Mouse (Mus musculus): ENCODE data around the gene Isoc2b. TPM values are rescaled to one million over a fixed set of nuclear protein-coding genes. Genes with fewer than 3 reads are reported as not detected.
A peak's percentile ranks its signal among the peaks of the same experiment; 100 is the strongest.
"Not testable (repeated sequence)": the region's sequence is repeated elsewhere in the genome, so short reads cannot be mapped to it uniquely, and the experiment has no call there.

Gene Isoc2b
- polyA plus RNA-seq, 1 experiment from 2014 or later, result 2.6 TPM

GRCm38 (mm10) chr7:4816559-4816958 is 53.5 kb downstream of the Isoc2b start:
- no peaks in the 10 kb centered on the region for H3K36me3 ChIP-seq (replicated peaks)
- peaks cover 5% of the 10 kb centered on the region for H3K4me1 ChIP-seq
- DNase-seq (ENCODE audit: low spot score), result no peak
- no peaks in the 10 kb centered on the region for H3K27me3 ChIP-seq (replicated peaks; ENCODE audit: low read depth, poor library complexity, severe bottlenecking)
- H3K27ac ChIP-seq (replicated peaks), result no peak overlapping the region
- H3K9me3 ChIP-seq, result no peaks in the 10 kb centered on the region
- H3K4me3 ChIP-seq, result no peak overlapping the region

GRCm38 (mm10) chr7:4813105-4813791 is 56.8 kb downstream of the Isoc2b start:
- Histone ChIP-seq H3K27me3 (replicated peaks; ENCODE audit: low read depth, poor library complexity, severe bottlenecking) (no peaks in the 10 kb centered on the region), H3K4me3 (peak overlapping the region; percentile 97), H3K36me3 (replicated peaks) (peaks cover 31% of the 10 kb centered on the region), H3K27ac (replicated peaks) (peak overlapping the region; percentile 98), H3K4me1 (peaks cover 29% of the 10 kb centered on the region), H3K9me3 (no peaks in the 10 kb centered on the region)
- 23% methylated on average over 8 of the region's 8 CpGs for WGBS
- no peak for DNase-seq (ENCODE audit: low spot score)

- H3K36me3 ChIP-seq (replicated peaks), result peaks cover 36% of the 10 kb centered on the region
- peak; percentile 99 for DNase-seq (ENCODE audit: low spot score)
- H3K4me1 ChIP-seq, result peaks cover 29% of the 10 kb centered on the region
- H3K4me3 ChIP-seq, result peak within 1 kb of the TSS; percentile 97
- no peaks in the 10 kb centered on the region for H3K27me3 ChIP-seq (replicated peaks; ENCODE audit: low read depth, poor library complexity, severe bottlenecking)
- H3K9me3 ChIP-seq, result no peaks in the 10 kb centered on the region
- peak within 1 kb of the TSS; percentile 98 for H3K27ac ChIP-seq (replicated peaks)
- under 1% methylated on average over 62 of the region's 62 CpGs for WGBS
Observed at GRCm38 (mm10) chr7:4812303-4813104, 57.6 kb downstream of the Isoc2b start, which contains the start of gene Ube2s. TSS of gene Ube2s (minus strand) at chr7:4812590.

- Histone ChIP-seq H3K4me1 (peaks cover 29% of the 10 kb centered on the region), H3K4me3 (peak overlapping the region; percentile 97), H3K36me3 (replicated peaks) (peaks cover 43% of the 10 kb centered on the region), H3K27ac (replicated peaks) (peak overlapping the region; percentile 98), H3K9me3 (no peaks in the 10 kb centered on the region), H3K27me3 (replicated peaks; ENCODE audit: low read depth, poor library complexity, severe bottlenecking) (no peaks in the 10 kb centered on the region)
- 2% methylated on average over 36 of the region's 36 CpGs for WGBS
- peak; percentile 62 for DNase-seq (ENCODE audit: low spot score)
Observed at GRCm38 (mm10) chr7:4811842-4812302, 58.2 kb downstream of the Isoc2b start.

GRCm38 (mm10) chr7:4811131-4811530 is 58.9 kb downstream of the Isoc2b start:
- WGBS, result 44% methylated on average over 10 of the region's 10 CpGs
- H3K4me3 ChIP-seq, result peak overlapping the region; percentile 97
- H3K9me3 ChIP-seq; DNase-seq (ENCODE audit: low spot score); H3K27me3 ChIP-seq (replicated peaks; ENCODE audit: low read depth, poor library complexity, severe bottlenecking): not testable (repeated sequence)
- peaks cover 50% of the 10 kb centered on the region for H3K36me3 ChIP-seq (replicated peaks)
- peak overlapping the region; percentile 98 for H3K27ac ChIP-seq (replicated peaks)
- peaks cover 29% of the 10 kb centered on the region for H3K4me1 ChIP-seq

- Histone ChIP-seq H3K27me3 (replicated peaks; ENCODE audit: low read depth, poor library complexity, severe bottlenecking) (no peaks in the 10 kb centered on the region), H3K9me3 (no peaks in the 10 kb centered on the region), H3K4me1 (peaks cover 24% of the 10 kb centered on the region), H3K36me3 (replicated peaks) (peaks cover 75% of the 10 kb centered on the region), H3K4me3 (no peak overlapping the region), H3K27ac (replicated peaks) (no peak overlapping the region)
- 95% methylated on average over 7 of the region's 7 CpGs for WGBS
- no peak for DNase-seq (ENCODE audit: low spot score)
Observed at GRCm38 (mm10) chr7:4806716-4807115, 63.3 kb downstream of the Isoc2b start.

- H3K4me3 ChIP-seq, result no peak overlapping the region
- H3K9me3 ChIP-seq, result no peaks in the 10 kb centered on the region
- no peaks in the 10 kb centered on the region for H3K27me3 ChIP-seq (replicated peaks; ENCODE audit: low read depth, poor library complexity, severe bottlenecking)
Observed at GRCm38 (mm10) chr7:4802247-4802646, 67.8 kb downstream of the Isoc2b start.

GRCm38 (mm10) chr7:4795767-4796433 is 74.2 kb downstream of the Isoc2b start:
- DNase-seq (ENCODE audit: low spot score), result no peak
- Histone ChIP-seq H3K36me3 (replicated peaks) (peaks cover 51% of the 10 kb centered on the region), H3K4me3 (no peak overlapping the region), H3K9me3 (no peaks in the 10 kb centered on the region), H3K27ac (replicated peaks) (no peak overlapping the region), H3K4me1 (peaks cover 14% of the 10 kb centered on the region), H3K27me3 (replicated peaks; ENCODE audit: low read depth, poor library complexity, severe bottlenecking) (no peaks in the 10 kb centered on the region)
- WGBS, result 75% methylated on average over 7 of the region's 7 CpGs

More at GRCm38 (mm10) chr7:4802247-4802646, 67.8 kb downstream of the Isoc2b start:
- Histone ChIP-seq H3K27ac (replicated peaks) (no peak overlapping the region), H3K36me3 (replicated peaks) (peaks cover 49% of the 10 kb centered on the region), H3K4me1 (no peaks in the 10 kb centered on the region)
- DNase-seq (ENCODE audit: low spot score), result no peak

Other genes starting within 250 kb of the Isoc2b start
- 1.9 and 2.1 TPM in 2 replicates for gene Tmem86b, start 238.8 kb downstream of the Isoc2b start, polyA plus RNA-seq (2016; fragmentation: Nextera tagmentation; extraction: Ambion mirVana)
- gene Ppp6r1, start 211.2 kb downstream of the Isoc2b start, polyA plus RNA-seq (2016; fragmentation: Nextera tagmentation; extraction: Ambion mirVana), result 9.3 and 11.0 TPM in 2 replicates
- 131 and 136 TPM in 2 replicates for gene Hspbp1, start 185.2 kb downstream of the Isoc2b start, polyA plus RNA-seq (2016; fragmentation: Nextera tagmentation; extraction: Ambion mirVana)
- gene Brsk1, start 179.7 kb downstream of the Isoc2b start, polyA plus RNA-seq (2016; fragmentation: Nextera tagmentation; extraction: Ambion mirVana), result 2.0 and 2.2 TPM in 2 replicates
- 0.14 and 0.20 TPM in 2 replicates for gene Tmem150b, start 145.0 kb downstream of the Isoc2b start, polyA plus RNA-seq (2016; fragmentation: Nextera tagmentation; extraction: Ambion mirVana)
- gene Kmt5c, start 130.1 kb downstream of the Isoc2b start, polyA plus RNA-seq (2016; fragmentation: Nextera tagmentation; extraction: Ambion mirVana), result 102 and 103 TPM in 2 replicates
- gene Cox6b2, start 117.2 kb downstream of the Isoc2b start, polyA plus RNA-seq (2016; fragmentation: Nextera tagmentation; extraction: Ambion mirVana), result 42.5 and 46.0 TPM in 2 replicates
- not detected in 2 replicates for gene Fam71e2, start 99.0 kb downstream of the Isoc2b start, polyA plus RNA-seq (2016; fragmentation: Nextera tagmentation; extraction: Ambion mirVana)
- 0.15 and 0.19 TPM in 2 replicates for gene Il11, start 87.4 kb downstream of the Isoc2b start, polyA plus RNA-seq (2016; fragmentation: Nextera tagmentation; extraction: Ambion mirVana)
- gene Tmem190, start 87.3 kb downstream of the Isoc2b start, polyA plus RNA-seq (2016; fragmentation: Nextera tagmentation; extraction: Ambion mirVana), result not detected in 2 replicates
- 4.1 and 4.2 TPM in 2 replicates for gene Tmem238, start 80.6 kb downstream of the Isoc2b start, polyA plus RNA-seq (2016; fragmentation: Nextera tagmentation; extraction: Ambion mirVana)
- 386 and 403 TPM in 2 replicates for gene Rpl28, start 77.4 kb downstream of the Isoc2b start, polyA plus RNA-seq (2016; fragmentation: Nextera tagmentation; extraction: Ambion mirVana)
- 422 and 438 TPM in 2 replicates for gene Ube2s, start 57.7 kb downstream of the Isoc2b start, polyA plus RNA-seq (2016; fragmentation: Nextera tagmentation; extraction: Ambion mirVana)
- gene Shisa7, start 25.6 kb downstream of the Isoc2b start, polyA plus RNA-seq (2016; fragmentation: Nextera tagmentation; extraction: Ambion mirVana), result 0.23 and 0.35 TPM in 2 replicates
- 0.68 and 0.86 TPM in 2 replicates for gene Isoc2a, start 6.9 kb upstream of the Isoc2b start, polyA plus RNA-seq (2016; fragmentation: Nextera tagmentation; extraction: Ambion mirVana)
- gene Gm36210, start 36.3 kb upstream of the Isoc2b start, polyA plus RNA-seq (2016; fragmentation: Nextera tagmentation; extraction: Ambion mirVana), result 0.22 TPM in 1 of 2 replicates, not detected in the other
- 4.5 and 4.6 TPM in 2 replicates for gene Zfp628, start 45.0 kb upstream of the Isoc2b start, polyA plus RNA-seq (2016; fragmentation: Nextera tagmentation; extraction: Ambion mirVana)
- 4.9 and 5.3 TPM in 2 replicates for gene Nat14, start 51.8 kb upstream of the Isoc2b start, polyA plus RNA-seq (2016; fragmentation: Nextera tagmentation; extraction: Ambion mirVana)
- 1.4 and 1.7 TPM in 2 replicates for gene Ssc5d, start 55.5 kb upstream of the Isoc2b start, polyA plus RNA-seq (2016; fragmentation: Nextera tagmentation; extraction: Ambion mirVana)
- gene Sbk2, start 94.1 kb upstream of the Isoc2b start, polyA plus RNA-seq (2016; fragmentation: Nextera tagmentation; extraction: Ambion mirVana), result 0.09 TPM in 1 of 2 replicates, not detected in the other
- gene Sbk3, start 100.9 kb upstream of the Isoc2b start, polyA plus RNA-seq (2016; fragmentation: Nextera tagmentation; extraction: Ambion mirVana), result 0.05 TPM in 1 of 2 replicates, not detected in the other
- 24.8 and 29.3 TPM in 2 replicates for gene Zfp579, start 125.9 kb upstream of the Isoc2b start, polyA plus RNA-seq (2016; fragmentation: Nextera tagmentation; extraction: Ambion mirVana)
- 7.8 and 8.0 TPM in 2 replicates for gene Zfp524, start 144.2 kb upstream of the Isoc2b start, polyA plus RNA-seq (2016; fragmentation: Nextera tagmentation; extraction: Ambion mirVana)
- gene Fiz1, start 144.4 kb upstream of the Isoc2b start, polyA plus RNA-seq (2016; fragmentation: Nextera tagmentation; extraction: Ambion mirVana), result 55.6 and 56.5 TPM in 2 replicates
- 0.38 and 1.3 TPM in 2 replicates for gene Gm44973, start 145.2 kb upstream of the Isoc2b start, polyA plus RNA-seq (2016; fragmentation: Nextera tagmentation; extraction: Ambion mirVana)
- 6.1 and 6.6 TPM in 2 replicates for gene Zfp865, start 150.1 kb upstream of the Isoc2b start, polyA plus RNA-seq (2016; fragmentation: Nextera tagmentation; extraction: Ambion mirVana)
- 7.9 and 8.0 TPM in 2 replicates for gene Ccdc106, start 150.3 kb upstream of the Isoc2b start, polyA plus RNA-seq (2016; fragmentation: Nextera tagmentation; extraction: Ambion mirVana)
- not detected in 2 replicates for gene 4632433K11Rik, start 163.9 kb upstream of the Isoc2b start, polyA plus RNA-seq (2016; fragmentation: Nextera tagmentation; extraction: Ambion mirVana)
- gene Zfp784, start 168.2 kb upstream of the Isoc2b start, polyA plus RNA-seq (2016; fragmentation: Nextera tagmentation; extraction: Ambion mirVana), result 2.7 and 2.8 TPM in 2 replicates
- 29.8 and 33.9 TPM in 2 replicates for gene Zfp580, start 181.3 kb upstream of the Isoc2b start, polyA plus RNA-seq (2016; fragmentation: Nextera tagmentation; extraction: Ambion mirVana)
- gene U2af2, start 191.9 kb upstream of the Isoc2b start, polyA plus RNA-seq (2016; fragmentation: Nextera tagmentation; extraction: Ambion mirVana), result 182 and 189 TPM in 2 replicates
- 56.7 and 58.8 TPM in 2 replicates for gene Epn1, start 210.0 kb upstream of the Isoc2b start, polyA plus RNA-seq (2016; fragmentation: Nextera tagmentation; extraction: Ambion mirVana)
- gene Rfpl4, start 246.7 kb upstream of the Isoc2b start, polyA plus RNA-seq (2016; fragmentation: Nextera tagmentation; extraction: Ambion mirVana), result not detected in 2 replicates

All from embryonic facial prominence, embryonic 10.5 days (tissue).